Mouse (Mus musculus): ENCODE results near the gene Ldhb. TPM values are rescaled to one million over a fixed set of nuclear protein-coding genes. Genes with fewer than 3 reads are reported as not detected.

The Ldhb gene
- total RNA-seq, 2 experiments from 2014 or later: 40.4 to 67.4 TPM

DNA sequence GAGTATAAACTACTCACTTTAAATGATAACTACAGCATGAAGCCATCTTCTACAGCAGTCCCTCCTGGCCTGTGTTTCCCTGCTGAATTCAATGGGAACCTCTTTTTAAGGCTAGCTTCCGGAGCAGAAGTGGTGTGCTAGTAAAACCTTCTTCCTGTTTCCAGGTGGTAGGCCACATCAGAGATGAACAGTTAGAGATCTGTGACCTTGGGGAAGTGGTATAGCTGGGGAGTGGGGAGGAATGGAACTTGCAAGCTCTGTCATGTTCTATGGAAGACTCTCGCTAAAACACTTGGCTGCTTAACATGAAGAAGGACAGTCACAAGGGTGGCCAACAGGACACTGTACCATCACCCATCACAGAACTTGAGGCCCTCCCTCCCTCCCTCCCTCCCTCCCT lies 54.4 kb downstream of the Ldhb start:
- ATAC-seq (replicated peaks; ENCODE audit: poor library complexity): peak; percentile 86

DNA sequence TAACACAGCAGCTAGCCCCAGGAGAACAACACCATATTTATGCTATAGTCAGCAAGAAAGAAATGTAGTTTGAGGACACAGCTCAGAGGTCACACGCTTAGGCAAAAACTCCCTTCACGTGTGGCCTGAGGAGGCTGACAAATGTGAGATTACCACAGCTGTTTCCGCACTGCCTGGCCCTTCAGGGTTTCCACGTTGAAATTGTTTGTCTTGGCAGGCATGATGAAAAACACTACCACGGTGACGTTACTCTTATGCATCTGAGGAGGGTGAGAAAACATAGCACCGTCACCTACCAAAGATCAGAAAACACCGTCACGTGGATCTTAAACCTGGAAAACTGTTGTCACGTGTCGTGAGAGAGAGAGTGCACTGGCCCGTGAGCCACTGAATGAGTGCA lies 56.4 kb downstream of the Ldhb start:
- ATAC-seq (replicated peaks; ENCODE audit: poor library complexity): no peak

Other genes starting within 250 kb of the Ldhb start
- not detected in 2 replicates for gene Iapp, start 209.5 kb downstream of the Ldhb start, total RNA-seq (2015)
- not detected in 2 replicates for gene Iapp, start 209.5 kb downstream of the Ldhb start, total RNA-seq (2017)
- not detected in 2 replicates for gene Slco1a5, start 185.0 kb downstream of the Ldhb start, total RNA-seq (2015)
- gene Slco1a5, start 185.0 kb downstream of the Ldhb start, total RNA-seq (2017): not detected in 2 replicates
- gene Pyroxd1, start 162.3 kb downstream of the Ldhb start, total RNA-seq (2015): 11.1 and 11.3 TPM in 2 replicates
- gene Pyroxd1, start 162.3 kb downstream of the Ldhb start, total RNA-seq (2017): 11.9 and 16.1 TPM in 2 replicates
- 32.8 and 53.8 TPM in 2 replicates for gene Recql, start 120.9 kb downstream of the Ldhb start, total RNA-seq (2015)
- gene Recql, start 120.9 kb downstream of the Ldhb start, total RNA-seq (2017): 43.0 and 45.4 TPM in 2 replicates
- gene Golt1b, start 120.7 kb downstream of the Ldhb start, total RNA-seq (2015): 32.4 and 36.8 TPM in 2 replicates
- 33.1 and 40.1 TPM in 2 replicates for gene Golt1b, start 120.7 kb downstream of the Ldhb start, total RNA-seq (2017)
- gene Spx, start 94.5 kb downstream of the Ldhb start, total RNA-seq (2015): not detected in 2 replicates
- gene Spx, start 94.5 kb downstream of the Ldhb start, total RNA-seq (2017): not detected in 2 replicates
- gene Gys2, start 34.8 kb downstream of the Ldhb start, total RNA-seq (2015): not detected in 2 replicates
- gene Gys2, start 34.8 kb downstream of the Ldhb start, total RNA-seq (2017): not detected in 2 replicates
- gene Kcnj8, start 63.7 kb upstream of the Ldhb start, total RNA-seq (2015): 0.05 TPM in 1 of 2 replicates, not detected in the other
- not detected in 2 replicates for gene Kcnj8, start 63.7 kb upstream of the Ldhb start, total RNA-seq (2017)
- not detected in 2 replicates for gene Abcc9, start 194.4 kb upstream of the Ldhb start, total RNA-seq (2015)
- not detected in 2 replicates for gene Abcc9, start 194.4 kb upstream of the Ldhb start, total RNA-seq (2017)
- 61.3 and 67.0 TPM in 2 replicates for gene Cmas, start 248.7 kb upstream of the Ldhb start, total RNA-seq (2015)
- 58.1 and 66.2 TPM in 2 replicates for gene Cmas, start 248.7 kb upstream of the Ldhb start, total RNA-seq (2017)

Data from megakaryocyte progenitor cell, adult 5-6 weeks (primary cell).